Mouse (Mus musculus) C2C12 (cell line): ENCODE results near the gene Gm12258.

Experiments used
- CTCF ChIP-seq: IDR thresholded peaks from one replicate; pipeline ENCODE4 v1.5.1; 2011; ENCODE audit not compliant: control insufficient read depth, insufficient read depth, insufficient read length
- MYOD1 ChIP-seq: IDR thresholded peaks from one replicate; pipeline ENCODE4 v1.6.1; 2011; ENCODE audit warnings: low read depth; ENCODE audit not compliant: control insufficient read depth, insufficient read length

DNA sequence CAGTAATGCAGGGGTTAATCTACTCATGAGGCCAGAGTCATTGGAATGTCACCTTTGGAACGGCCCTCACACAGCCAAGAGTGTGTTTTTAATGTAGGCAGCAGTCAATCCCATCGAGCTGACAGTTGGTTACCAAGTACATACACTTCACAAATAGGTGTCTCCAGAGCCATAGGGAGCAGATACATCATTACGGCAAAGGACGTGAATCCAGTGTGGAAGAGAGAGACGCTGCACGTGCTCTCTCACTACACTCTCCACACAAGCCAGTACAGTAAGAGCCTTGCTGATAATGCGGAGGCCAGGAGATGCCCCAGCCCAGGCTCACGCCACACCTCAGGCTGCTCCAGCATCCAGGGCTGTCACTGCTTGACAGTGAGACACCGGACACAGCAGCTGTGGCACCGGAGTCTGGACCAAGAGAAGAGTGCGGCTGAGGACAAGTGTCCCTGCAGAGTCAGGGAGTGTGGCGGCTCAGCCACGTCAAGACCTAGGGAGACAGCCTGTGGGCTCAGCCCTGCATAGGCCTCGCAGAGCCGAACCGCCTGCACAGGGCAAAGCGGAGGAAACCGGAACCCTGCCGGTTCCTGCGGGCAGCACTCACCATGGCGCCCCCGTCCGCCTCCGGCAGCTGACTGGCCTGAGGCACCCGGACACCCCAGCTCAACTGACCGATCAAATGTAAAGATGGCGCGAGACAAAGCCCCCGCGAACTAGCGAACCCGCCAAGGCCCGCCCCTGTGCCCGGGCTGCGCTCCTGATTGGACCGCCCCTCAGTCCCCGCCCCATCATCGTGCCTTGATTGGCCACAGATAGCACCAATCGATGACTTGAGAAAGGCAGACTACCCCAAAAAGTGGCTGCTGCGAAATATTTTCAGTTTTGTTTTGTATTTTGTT lies 56.8 kb downstream of the Gm12258 start, which contains the start of gene Zfp39:
- TF ChIP-seq CTCF (no peak), MYOD1 (no peak)
